Mouse (Mus musculus): ENCODE measurements at regions not wholly inside any gene's neighbourhood (a gene's known extent, or its start where the extent isn't known, plus 50 kb on each side); places are given as distances from the start of the nearest gene placed in this dataset.

DNA sequence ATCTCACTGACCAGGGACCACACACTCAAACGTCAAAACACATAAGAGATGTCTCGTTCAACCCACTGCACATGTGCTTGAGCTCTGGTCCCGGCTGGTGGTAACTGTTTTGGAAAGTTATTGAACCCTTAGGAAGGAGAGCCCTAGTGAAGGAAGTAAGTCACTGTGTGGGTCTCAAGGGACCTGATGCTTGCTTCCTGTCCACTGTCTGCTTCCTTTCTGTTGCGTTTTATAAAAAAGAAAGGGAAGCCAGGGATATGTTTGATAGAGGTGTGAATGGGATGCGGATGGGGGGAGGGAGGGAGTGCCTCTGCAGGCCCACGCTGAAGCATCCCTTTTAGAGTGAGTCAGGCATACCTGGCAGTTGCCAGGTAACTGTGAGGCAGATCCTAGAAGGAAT lies 121.6 kb downstream of the Rassf10 start:
- no peak for TF ChIP-seq CTCF (IDR thresholded peaks at IDR 0.05; ENCODE audit: low read depth, low read length)
- TF ChIP-seq POLR2A (IDR thresholded peaks at IDR 0.05; ENCODE audit: borderline replicate concordance, low read depth, low read length) = no peak
